Mouse (Mus musculus): ENCODE data around the gene Pank4. TPM values are rescaled to one million over a fixed set of nuclear protein-coding genes. Genes with fewer than 3 reads are reported as not detected.

Pank4 gene
- total RNA-seq, 2 experiments from 2014 or later = 34.5 to 39.8 TPM

GRCm38 (mm10) chr4:154963190-154963836, 610 bp upstream of the Pank4 start:
- intact Hi-C loops (cut with DNase I) = no loop called here
- no peak for DNase-seq

- no peak for DNase-seq
- intact Hi-C loops (cut with DNase I) = no loop called here
Measured at GRCm38 (mm10) chr4:154964581-154965235, 785 bp downstream of the Pank4 start.

GRCm38 (mm10) chr4:154965856-154966255, 1.9 kb downstream of the Pank4 start:
- intact Hi-C loops (cut with DNase I) = no loop called here
- DNase-seq = no peak

DNA sequence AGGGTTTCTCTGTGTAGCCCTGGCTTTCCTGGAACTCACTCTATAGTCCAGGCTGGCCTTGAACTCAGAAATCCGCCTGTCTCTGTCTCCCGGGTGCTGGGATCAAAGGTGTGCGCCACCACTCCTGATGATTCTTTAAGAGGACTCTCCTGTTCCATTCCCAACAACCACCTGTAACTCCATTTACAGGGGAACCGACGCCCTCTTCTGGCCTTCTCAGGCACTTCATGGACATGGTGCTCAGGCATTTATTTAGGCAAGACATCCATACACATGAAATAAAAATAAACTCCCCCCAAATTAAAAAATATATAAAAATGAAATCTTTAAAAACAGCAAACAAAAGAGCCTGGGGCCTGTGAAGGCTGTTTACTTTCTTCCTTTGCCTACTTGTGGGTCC, 3.2 kb downstream of the Pank4 start:
- intact Hi-C loops (cut with DNase I) = no loop called here

DNA sequence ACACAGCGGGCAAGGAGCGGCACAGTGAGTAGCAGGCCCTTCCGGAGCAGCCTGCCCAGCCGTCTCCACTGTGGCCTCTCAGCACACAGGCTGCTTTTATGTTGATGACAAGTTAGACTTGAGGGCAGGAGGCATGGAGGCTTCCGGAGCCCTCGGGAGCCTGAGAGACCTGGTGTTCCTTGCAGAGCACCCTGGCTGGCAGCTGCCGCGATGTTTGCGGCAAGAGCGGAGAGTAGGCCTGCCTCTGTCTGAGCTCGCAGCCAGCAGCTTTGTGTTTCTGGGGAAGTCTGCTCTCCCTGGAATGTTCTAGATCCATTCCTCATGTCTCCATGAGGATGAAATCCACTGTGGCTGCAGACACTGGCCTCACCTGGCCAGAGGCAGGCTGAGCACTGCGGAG, 8.6 kb downstream of the Pank4 start:
- intact Hi-C loops (cut with DNase I) = no loop called here
- no peak for DNase-seq

More for the DNA sequence above, 3.2 kb downstream of the Pank4 start:
- DNase-seq = peak; percentile 69

DNA sequence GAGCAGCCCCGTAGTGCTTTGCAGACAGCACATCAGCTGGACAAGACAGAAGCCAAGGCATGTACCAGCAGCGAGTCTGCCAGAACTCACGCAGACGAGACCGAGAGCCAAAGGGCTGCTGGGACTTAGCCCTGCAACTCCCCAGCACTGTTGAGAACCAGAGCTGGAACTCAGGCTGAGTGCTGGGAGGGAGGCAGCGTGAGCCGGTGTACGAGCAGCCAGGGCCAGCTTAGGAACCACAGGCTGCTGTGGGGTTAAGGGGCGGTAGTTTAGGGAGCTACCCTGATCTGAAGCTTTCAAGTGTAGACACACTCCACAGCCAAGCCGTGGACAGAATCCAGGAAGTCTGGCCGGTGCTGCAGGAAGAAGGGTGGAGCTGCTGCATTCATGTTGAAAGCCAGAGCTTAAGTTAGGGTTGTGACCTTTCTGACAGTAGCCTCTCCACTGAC, 10.3 kb downstream of the Pank4 start:
- no peak for DNase-seq
- intact Hi-C loops (cut with DNase I) = no loop called here

DNA sequence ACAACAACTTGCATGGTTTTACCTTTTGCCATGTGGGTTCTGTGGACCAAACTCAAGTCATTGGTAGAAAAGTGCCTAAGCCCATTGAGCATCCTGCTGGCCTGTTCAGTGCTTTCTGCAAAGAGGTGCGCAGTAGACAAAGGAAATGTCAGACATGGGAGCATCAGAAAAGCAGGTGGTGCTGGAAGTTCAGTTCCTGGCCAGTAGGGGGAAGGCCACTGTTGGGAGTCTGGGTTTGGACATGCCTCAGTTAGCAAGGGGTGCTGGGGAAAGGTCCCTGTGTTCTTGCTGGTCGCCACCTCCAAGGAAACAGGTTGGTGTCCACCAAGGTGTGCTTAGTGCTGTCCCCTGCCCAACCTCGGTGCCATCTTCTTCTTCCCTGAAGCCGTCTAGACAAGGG, 16.2 kb downstream of the Pank4 start:
- no peak for DNase-seq
- intact Hi-C loops (cut with DNase I) = loop anchor here (5.0 kb wide), 1 partner anchor 87 kb away; the partner anchor contains the start of gene Pex10

GRCm38 (mm10) chr4:154981076-154981475, 17.2 kb downstream of the Pank4 start:
- DNase-seq = no peak
- intact Hi-C loops (cut with DNase I) = loop anchor here (5.0 kb wide), 1 partner anchor 86 kb away; the partner anchor contains the start of gene Pex10

DNA sequence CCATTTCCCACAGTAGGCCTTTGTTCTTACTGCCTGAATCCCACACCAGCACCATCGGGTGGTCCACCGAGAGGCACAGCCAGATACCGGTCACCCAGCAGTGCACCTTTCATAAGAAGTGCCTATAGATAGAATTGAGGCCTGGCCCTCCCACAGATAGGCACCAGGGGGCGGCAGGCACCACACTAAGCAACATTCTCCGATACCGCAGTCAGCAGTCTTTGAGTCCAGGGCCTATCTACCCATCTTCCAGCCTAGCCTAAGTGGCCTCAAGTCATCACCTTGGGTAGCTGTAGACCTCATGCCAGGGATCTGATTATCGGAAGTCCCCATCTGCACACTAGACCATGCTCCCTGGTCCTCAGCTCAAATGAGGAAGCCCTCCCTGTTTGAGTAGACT, 17.6 kb downstream of the Pank4 start:
- peak; percentile 71 for DNase-seq
- intact Hi-C loops (cut with DNase I) = loop anchor here (5.0 kb wide), 1 partner anchor 86 kb away; the partner anchor contains the start of gene Pex10

- DNase-seq = no peak
- intact Hi-C loops (cut with DNase I) = loop anchor here (5.0 kb wide), 1 partner anchor 85 kb away; the partner anchor contains the start of gene Pex10
Measured at GRCm38 (mm10) chr4:154982247-154983120, 18.6 kb downstream of the Pank4 start.

DNA sequence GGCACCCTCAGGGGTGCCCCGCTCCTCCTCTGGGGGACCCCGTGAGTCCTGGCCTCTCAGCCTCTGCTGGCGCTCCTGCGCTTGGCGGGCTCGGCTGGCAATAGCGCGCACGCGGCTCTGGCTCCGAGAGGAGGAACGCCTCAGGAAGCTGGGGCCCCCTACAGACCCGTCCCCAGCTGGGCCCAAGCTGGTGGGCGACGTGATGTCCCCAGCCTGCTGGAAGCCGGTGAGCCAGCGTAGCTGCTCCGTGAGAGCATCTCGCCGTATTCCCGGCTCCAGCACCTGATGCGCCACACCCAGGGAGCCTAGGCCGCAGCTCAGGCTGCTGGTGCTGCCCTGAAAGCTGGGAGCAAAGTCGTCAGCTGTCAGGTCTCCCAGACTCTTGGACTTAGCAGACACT, 19.8 kb downstream of the Pank4 start:
- DNase-seq = no peak
- intact Hi-C loops (cut with DNase I) = loop anchor here (5.0 kb wide), 1 partner anchor 84 kb away; the partner anchor contains the start of gene Pex10

DNA sequence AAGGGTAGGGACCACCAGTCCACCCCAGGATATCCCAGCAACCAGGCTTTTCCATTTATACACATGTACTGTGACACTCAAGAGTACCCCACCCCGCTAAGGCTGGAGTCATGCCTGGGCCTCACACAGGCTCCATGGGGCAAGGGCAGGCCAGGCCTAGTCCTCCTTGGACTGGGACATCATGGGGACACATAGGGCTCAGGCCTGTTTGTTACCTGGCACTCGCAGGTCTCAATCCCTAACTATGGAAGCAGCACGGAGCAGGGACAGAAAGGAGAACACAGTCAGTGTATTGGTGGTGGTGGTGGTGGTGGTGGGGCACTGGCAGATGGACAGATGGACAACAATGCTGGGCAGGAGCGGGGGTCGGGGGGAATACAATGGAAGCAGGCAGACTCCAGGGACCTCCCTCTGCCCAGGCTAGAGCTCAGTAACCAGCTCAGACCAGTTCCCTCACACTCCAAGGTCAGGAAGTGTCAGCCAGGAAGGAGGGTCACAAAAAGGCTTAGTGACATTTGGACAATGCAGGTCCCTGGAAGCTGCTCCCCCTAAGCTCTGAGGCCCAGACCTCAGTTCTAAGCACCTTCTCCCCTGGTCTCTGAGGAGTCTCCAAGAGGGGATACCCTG, 21.3 kb downstream of the Pank4 start:
- no peak for DNase-seq
- intact Hi-C loops (cut with DNase I) = loop anchor here (5.0 kb wide), 1 partner anchor 67 kb away; no protein-coding TSS in a partner anchor

DNA sequence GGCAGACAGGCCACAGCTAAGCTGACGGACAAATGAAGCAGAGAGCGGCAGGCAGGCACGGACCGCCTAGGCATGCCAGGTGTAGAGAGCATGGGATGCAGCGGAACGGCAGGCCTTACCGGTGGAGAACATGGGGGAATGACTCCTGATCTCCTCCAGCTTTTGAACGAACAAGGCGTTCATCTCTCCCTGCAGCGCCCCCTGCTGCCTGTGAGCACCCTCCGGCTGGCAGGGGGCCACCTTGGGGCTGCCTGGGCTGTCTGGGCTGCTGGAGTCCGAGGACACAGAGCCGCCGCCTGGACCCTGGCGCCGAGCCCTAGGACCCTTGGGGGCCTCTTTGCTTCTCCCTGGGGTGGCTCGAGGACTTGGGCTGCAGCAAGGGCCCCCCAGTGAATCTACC, 22.2 kb downstream of the Pank4 start:
- intact Hi-C loops (cut with DNase I) = loop anchor here (5.0 kb wide), 1 partner anchor 66 kb away; no protein-coding TSS in a partner anchor
- peak; percentile 76 for DNase-seq

DNA sequence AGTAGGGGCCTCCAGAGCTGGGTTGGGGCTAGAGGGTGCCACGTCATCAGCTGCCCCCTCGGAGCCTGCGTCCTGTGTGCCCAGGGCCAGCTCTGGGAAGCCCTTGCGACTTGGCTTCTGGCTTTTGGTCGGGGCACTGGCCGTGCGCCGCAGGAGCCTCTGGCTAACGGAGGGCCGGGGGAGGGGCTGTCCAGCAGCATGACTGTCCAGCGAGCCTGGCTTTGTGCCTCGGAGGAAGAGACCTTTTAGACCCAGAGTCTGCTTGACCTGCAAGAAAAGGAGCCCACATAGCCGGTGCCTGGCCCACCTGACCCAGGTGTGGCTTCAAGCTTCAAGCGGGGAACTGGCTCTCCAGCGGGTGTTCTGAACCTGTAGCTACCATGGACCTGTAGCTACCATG, 22.8 kb downstream of the Pank4 start:
- intact Hi-C loops (cut with DNase I) = loop anchor here (5.0 kb wide), 1 partner anchor 66 kb away; no protein-coding TSS in a partner anchor

GRCm38 (mm10) chr4:154994876-154995275, 31.0 kb downstream of the Pank4 start:
- DNase-seq = peak; percentile 50
- intact Hi-C loops (cut with DNase I) = no loop called here

More for the DNA sequence above, 22.8 kb downstream of the Pank4 start:
- DNase-seq = no peak

DNA sequence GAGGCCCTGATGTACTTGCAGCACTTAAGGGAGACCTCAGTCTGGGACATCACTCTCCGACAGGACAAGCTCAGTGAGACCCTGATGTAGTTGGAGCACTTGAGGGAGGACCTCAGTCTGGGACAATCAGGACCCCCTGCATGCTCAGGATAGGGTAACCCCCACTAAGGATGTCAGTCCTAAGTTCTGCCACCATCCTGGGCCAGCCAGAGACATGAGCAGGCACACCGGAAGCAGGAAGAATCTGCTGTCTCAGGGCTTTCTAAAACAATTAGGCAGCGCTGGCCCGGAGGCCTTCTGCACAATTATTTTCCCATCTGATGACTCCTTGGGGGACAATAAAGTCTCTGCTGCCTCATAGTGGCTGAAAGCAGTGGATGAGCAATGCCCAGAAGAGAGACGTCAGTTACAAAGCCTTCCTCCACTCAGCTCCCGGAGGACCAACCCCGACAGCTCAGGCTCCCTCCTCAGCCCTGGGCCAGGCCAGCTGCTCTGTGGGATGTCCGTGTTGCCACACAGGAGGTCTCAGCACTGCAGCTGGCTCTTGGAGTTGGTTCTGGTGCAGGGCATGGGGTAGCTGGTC, 32.7 kb downstream of the Pank4 start:
- intact Hi-C loops (cut with DNase I) = no loop called here
- no peak for DNase-seq

DNA sequence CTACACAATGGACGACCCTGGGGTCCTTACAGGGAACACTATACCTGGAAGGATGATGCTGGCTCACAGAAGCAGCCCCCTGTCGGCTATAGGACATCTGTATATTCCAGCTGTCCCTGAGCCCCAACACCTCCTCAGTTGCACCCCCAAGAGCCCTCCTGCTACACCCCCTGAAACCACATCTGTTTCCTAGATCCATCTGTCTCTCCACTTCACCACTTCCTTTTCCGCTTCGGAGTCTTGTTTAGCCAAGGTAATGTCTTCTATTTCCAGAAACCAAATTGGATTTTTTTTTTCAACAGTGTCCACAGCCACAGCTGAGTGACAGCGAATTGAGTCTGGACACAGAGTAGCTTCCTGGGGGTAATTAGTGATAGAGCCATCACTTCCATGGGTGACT, 35.5 kb downstream of the Pank4 start:
- intact Hi-C loops (cut with DNase I) = no loop called here
- DNase-seq = no peak

GRCm38 (mm10) chr4:155005278-155005677, 41.4 kb downstream of the Pank4 start:
- intact Hi-C loops (cut with DNase I) = no loop called here
- no peak for DNase-seq

DNA sequence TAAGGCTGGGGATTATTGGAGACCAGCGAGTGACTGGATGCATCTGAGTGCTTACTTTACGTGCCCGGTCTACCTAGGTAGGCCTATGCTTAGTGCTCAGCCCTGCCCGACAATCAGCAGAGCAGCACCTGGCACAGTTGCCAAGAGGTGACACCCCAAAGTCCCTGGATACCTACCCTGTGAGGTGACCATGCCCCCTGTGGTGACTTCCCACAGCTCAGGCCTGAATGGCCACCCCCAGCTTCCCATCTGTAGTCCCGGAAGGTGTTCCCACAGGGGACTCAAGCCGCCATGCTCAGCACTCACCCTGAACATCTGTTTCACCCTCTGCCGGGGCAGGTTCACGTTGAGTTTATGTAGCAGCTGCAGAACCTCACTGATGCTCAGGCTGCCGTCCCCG, 42.4 kb downstream of the Pank4 start:
- intact Hi-C loops (cut with DNase I) = no loop called here
- DNase-seq = no peak

DNA sequence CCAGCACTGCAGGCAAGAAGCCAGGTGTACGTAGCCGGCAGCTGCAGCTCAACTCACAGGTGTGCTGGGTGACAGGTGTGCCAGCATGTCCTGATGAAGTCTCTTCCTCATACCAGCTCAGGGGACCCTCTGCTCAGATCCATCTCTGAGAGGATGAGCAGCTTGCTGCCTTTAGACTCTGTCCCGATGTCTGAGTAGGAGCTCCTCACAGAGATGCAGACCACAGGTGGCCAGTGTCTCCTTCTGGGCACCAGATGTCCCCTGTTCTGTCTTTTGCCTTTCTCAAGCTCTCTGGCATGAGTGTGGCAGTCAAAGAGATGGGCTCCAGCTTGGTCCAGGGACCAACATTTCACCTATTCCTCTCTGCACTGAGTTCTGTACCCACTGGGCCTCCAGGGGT, 43.7 kb downstream of the Pank4 start:
- intact Hi-C loops (cut with DNase I) = no loop called here
- no peak for DNase-seq
